In genomic region chr5:115083492-115083891, GRCm38 (mm10) we compare ENCODE assay signal across 27 mouse cellular contexts. TPM values are rescaled to one million over a fixed set of nuclear protein-coding genes. Genes with fewer than 3 reads are reported as not detected.
A peak's percentile ranks its signal among the peaks of the same experiment; 100 is the strongest.
DNase-seq lines count a peak whose midpoint lies in the region; ATAC-seq and TF ChIP-seq lines count a peak whose summit lies in the region.
"Had no signal": no experiment of that assay in that cellular context is flagged by ENCODE, and none has a peak within 500 bp of the region (broad histone marks: within the 10 kb centered on the region; RNA-seq: fewer than 3 reads in every experiment).

No protein-coding gene starts in this region.

- H3K4me3 ChIP-seq in liver, postnatal 0 days (ENCODE audit: low read depth, low read length), result no peak overlapping the region
- H3K4me3 ChIP-seq: forebrain, embryonic 10.5 days; forebrain, embryonic 13.5 days; heart, adult 2 months; heart, embryonic 10.5 days; heart, embryonic 13.5 days; hindbrain, embryonic 12.5 days; hindbrain, embryonic 15.5 days had no signal

- H3K27ac ChIP-seq in liver, postnatal 0 days (ENCODE audit: low read depth), result no peak overlapping the region
- H3K27ac ChIP-seq: forebrain, embryonic 10.5 days; forebrain, embryonic 13.5 days; heart, adult 2 months; heart, embryonic 10.5 days; heart, embryonic 13.5 days; hindbrain, embryonic 12.5 days; hindbrain, embryonic 15.5 days had no signal

- no peaks in the 10 kb centered on the region for H3K27me3 ChIP-seq in liver, postnatal 0 days (ENCODE audit: insufficient read depth, low read length)
- H3K27me3 ChIP-seq: forebrain, embryonic 13.5 days; heart, embryonic 13.5 days; hindbrain, embryonic 12.5 days; hindbrain, embryonic 15.5 days had no signal

- no peak for TF ChIP-seq EP300 in liver, postnatal 0 days (IDR thresholded peaks at IDR 0.05; ENCODE audit: low read depth)

- H3K4me1 ChIP-seq in liver, postnatal 0 days (ENCODE audit: insufficient read depth), result 0 out of 2 replicates have a peak, but pooled peaks cover 6% of the 10 kb centered on the region
- H3K4me1 ChIP-seq: forebrain, embryonic 10.5 days; forebrain, embryonic 13.5 days; heart, embryonic 10.5 days; heart, embryonic 13.5 days; hindbrain, embryonic 12.5 days; hindbrain, embryonic 15.5 days had no signal

- no peaks in the 10 kb centered on the region for H3K9me3 ChIP-seq in liver, postnatal 0 days (ENCODE audit: low read length)
- H3K9me3 ChIP-seq: forebrain, embryonic 10.5 days; forebrain, embryonic 13.5 days; heart, embryonic 10.5 days; heart, embryonic 13.5 days; hindbrain, embryonic 12.5 days; hindbrain, embryonic 15.5 days had no signal

- DNase-seq in CD4-positive helper T cell, adult 2 months (ENCODE audit: low read depth, low spot score), result peak; percentile 33
- peak; percentile 54 for DNase-seq in naive thymus-derived CD4-positive, alpha-beta T cell, adult 2 months (ENCODE audit: low read depth)
- peak; percentile 62 for DNase-seq in thymus, postnatal 0 days (ENCODE audit: low spot score)
- DNase-seq in thymus, postnatal 25 days, result peak; percentile 57
- DNase-seq in embryo, embryonic 11 days, result no peak
- DNase-seq in liver, postnatal 0 days, result no peak
- no peak for DNase-seq in kidney, adult 8-10 months
- DNase-seq in Muller cell, postnatal 12 days (ENCODE audit: inconsistent ontology term), result no peak
- DNase-seq: adrenal gland, adult 2 months; adrenal gland, postnatal 14 days; B cell, adult 2 months; cerebellum, adult 11 months; cerebellum, adult 2 months; cerebellum, adult 9-11 months; cerebellum, postnatal 25 days; forebrain, postnatal 0 days; gastrocnemius, postnatal 25 days; heart, adult 2 months had no signal

- no peak for TF ChIP-seq CTCF in liver, postnatal 0 days (IDR thresholded peaks at IDR 0.05; ENCODE audit: low read depth)

- no peak overlapping the region for H3K9ac ChIP-seq in liver, postnatal 0 days (replicated peaks)
- H3K9ac ChIP-seq: forebrain, embryonic 13.5 days; forebrain, postnatal 0 days; heart, embryonic 13.5 days; hindbrain, embryonic 12.5 days; hindbrain, embryonic 15.5 days had no signal

- no peak overlapping the region for H3K4me2 ChIP-seq in liver, postnatal 0 days (ENCODE audit: low read depth, low read length)
- H3K4me2 ChIP-seq: forebrain, embryonic 13.5 days; heart, embryonic 13.5 days; hindbrain, embryonic 12.5 days; hindbrain, embryonic 15.5 days had no signal

- WGBS in liver, postnatal 0 days (ENCODE audit: insufficient replicate concordance), result 70% methylated on average over 6 of the region's 6 CpGs

- peaks cover 48% of the 10 kb centered on the region for H3K36me3 ChIP-seq in liver, postnatal 0 days (replicated peaks; ENCODE audit: insufficient read depth, low read length)

- no peak for ATAC-seq in liver, postnatal 0 days
- ATAC-seq: CD4-positive, CD25-positive, alpha-beta regulatory T cell, adult 4 months; forebrain, embryonic 13.5 days; forebrain, postnatal 0 days had no signal

RNA-seq across cellular contexts. Expression of gene Gm10401, which starts 14.6 kb away (rescaled TPM):
- 26.4 and 27.2 TPM in 2 replicates for polyA plus RNA-seq in thymus, postnatal 0 days (2015; fragmentation: Nextera tagmentation; extraction: Ambion mirVana)
- polyA plus RNA-seq in liver, postnatal 0 days (2015; fragmentation: Nextera tagmentation; extraction: Ambion mirVana), result 6.0 and 6.6 TPM in 2 replicates
- polyA plus RNA-seq: adrenal gland, adult 2 months; cerebellum, adult 2 months; cortical plate, adult 2 months; frontal cortex, adult 2 months; heart, adult 2 months had no signal

RNA-seq across cellular contexts. Expression of gene Acads, which starts 35.7 kb away (rescaled TPM):
- 51.6 and 58.6 TPM in 2 replicates for polyA plus RNA-seq in thymus, postnatal 0 days (2015; fragmentation: Nextera tagmentation; extraction: Ambion mirVana)
- 87.9 and 93.4 TPM in 2 replicates for polyA plus RNA-seq in liver, postnatal 0 days (2015; fragmentation: Nextera tagmentation; extraction: Ambion mirVana)

RNA-seq across cellular contexts. Expression of gene Unc119b, which starts 51.3 kb away (rescaled TPM):
- polyA plus RNA-seq in thymus, postnatal 0 days (2015; fragmentation: Nextera tagmentation; extraction: Ambion mirVana), result 25.0 and 27.5 TPM in 2 replicates
- 6.9 and 8.0 TPM in 2 replicates for polyA plus RNA-seq in liver, postnatal 0 days (2015; fragmentation: Nextera tagmentation; extraction: Ambion mirVana)

Comparison
In these comparisons a context has a peak if more than half of its experiments do, and no peak if none do; other contexts are left out.
1. DNase-seq: peak in CD4-positive helper T cell, adult 2 months (single experiment), naive thymus-derived CD4-positive, alpha-beta T cell, adult 2 months (single experiment), thymus, postnatal 0 days (single experiment) and thymus, postnatal 25 days (single experiment); none in embryo, embryonic 11 days (single experiment), liver, postnatal 0 days (single experiment), kidney, adult 8-10 months (0 of 2) and Muller cell, postnatal 12 days (single experiment).